Mouse (Mus musculus): Measurements from ENCODE around the gene Ccdc73. TPM values are rescaled to one million over a fixed set of nuclear protein-coding genes. Genes with fewer than 3 reads are reported as not detected.
"Not testable (repeated sequence)": the region's sequence is repeated elsewhere in the genome, so short reads cannot be mapped to it uniquely, and the experiment has no call there.

Ccdc73 gene
- total RNA-seq, 4 experiments from 2014 or later, result 3.7 to 5.6 (median 5.2) TPM

GRCm38 (mm10) chr2:104869101-104869500, 1.5 kb downstream of the Ccdc73 start:
- no peak for DNase-seq (ENCODE audit: low spot score)

GRCm38 (mm10) chr2:104878794-104879193, 11.2 kb downstream of the Ccdc73 start:
- no peak for DNase-seq (ENCODE audit: low spot score)

GRCm38 (mm10) chr2:104886109-104886508, 18.5 kb downstream of the Ccdc73 start:
- no peak for DNase-seq (ENCODE audit: low spot score)

GRCm38 (mm10) chr2:104887331-104887730, 19.7 kb downstream of the Ccdc73 start:
- not testable (repeated sequence) for DNase-seq (ENCODE audit: low spot score)

GRCm38 (mm10) chr2:104887882-104888566, 20.4 kb downstream of the Ccdc73 start:
- peak; percentile 68 for DNase-seq (ENCODE audit: low spot score)

GRCm38 (mm10) chr2:104899975-104900374, 32.4 kb downstream of the Ccdc73 start:
- DNase-seq (ENCODE audit: low spot score), result no peak

GRCm38 (mm10) chr2:104915709-104916108, 48.1 kb downstream of the Ccdc73 start:
- DNase-seq (ENCODE audit: low spot score), result no peak

GRCm38 (mm10) chr2:104964492-104964891, 96.9 kb downstream of the Ccdc73 start:
- DNase-seq (ENCODE audit: low spot score), result peak; percentile 12

- DNase-seq (ENCODE audit: low spot score), result no peak
Measured at GRCm38 (mm10) chr2:104981712-104982111, 114.1 kb downstream of the Ccdc73 start.

- DNase-seq (ENCODE audit: low spot score), result no peak
Measured at GRCm38 (mm10) chr2:104985796-104986195, 118.2 kb downstream of the Ccdc73 start.

GRCm38 (mm10) chr2:104988974-104989373, 121.4 kb downstream of the Ccdc73 start:
- DNase-seq (ENCODE audit: low spot score), result no peak

GRCm38 (mm10) chr2:104994436-104994835, 126.8 kb downstream of the Ccdc73 start:
- no peak for DNase-seq (ENCODE audit: low spot score)

- no peak for DNase-seq (ENCODE audit: low spot score)
Measured at GRCm38 (mm10) chr2:104996201-104996600, 128.6 kb downstream of the Ccdc73 start.

- DNase-seq (ENCODE audit: low spot score), result no peak
Measured at GRCm38 (mm10) chr2:105007236-105007635, 139.6 kb downstream of the Ccdc73 start.

- DNase-seq (ENCODE audit: low spot score), result no peak
Measured at GRCm38 (mm10) chr2:105016192-105016966, 148.8 kb downstream of the Ccdc73 start.

- peak; percentile 94 for DNase-seq (ENCODE audit: low spot score)
Measured at GRCm38 (mm10) chr2:105016967-105017287, 149.3 kb downstream of the Ccdc73 start, which contains the start of gene Eif3m. Eif3m (minus strand) TSS chr2:105017080.

- no peak for DNase-seq (ENCODE audit: low spot score)
Measured at GRCm38 (mm10) chr2:105017802-105018201, 150.2 kb downstream of the Ccdc73 start.

- no peak for DNase-seq (ENCODE audit: low spot score)
Measured at GRCm38 (mm10) chr2:105019457-105019856, 151.9 kb downstream of the Ccdc73 start.

- DNase-seq (ENCODE audit: low spot score), result no peak
Measured at GRCm38 (mm10) chr2:105021256-105021655, 153.7 kb downstream of the Ccdc73 start.

GRCm38 (mm10) chr2:105021836-105022235, 154.2 kb downstream of the Ccdc73 start:
- no peak for DNase-seq (ENCODE audit: low spot score)

- peak; percentile 20 for DNase-seq (ENCODE audit: low spot score)
Measured at GRCm38 (mm10) chr2:105023031-105023615, 155.5 kb downstream of the Ccdc73 start.

GRCm38 (mm10) chr2:105023815-105024214, 156.2 kb downstream of the Ccdc73 start:
- DNase-seq (ENCODE audit: low spot score), result no peak

GRCm38 (mm10) chr2:105025610-105026009, 158.0 kb downstream of the Ccdc73 start:
- not testable (repeated sequence) for DNase-seq (ENCODE audit: low spot score)

Measured in heart, adult 8-10 months (tissue).